Mouse (Mus musculus) hindlimb bud, embryonic 11.5 days (tissue): Measurements from ENCODE around the gene Rbm44.

Experiments
- DNase-seq: peaks from one replicate; pipeline ENCODE4 v3.0.0-alpha.2; 2012; ENCODE audit warnings: low read depth, low spot score; ENCODE audit errors: extremely low spot score

The Rbm44 gene

DNA sequence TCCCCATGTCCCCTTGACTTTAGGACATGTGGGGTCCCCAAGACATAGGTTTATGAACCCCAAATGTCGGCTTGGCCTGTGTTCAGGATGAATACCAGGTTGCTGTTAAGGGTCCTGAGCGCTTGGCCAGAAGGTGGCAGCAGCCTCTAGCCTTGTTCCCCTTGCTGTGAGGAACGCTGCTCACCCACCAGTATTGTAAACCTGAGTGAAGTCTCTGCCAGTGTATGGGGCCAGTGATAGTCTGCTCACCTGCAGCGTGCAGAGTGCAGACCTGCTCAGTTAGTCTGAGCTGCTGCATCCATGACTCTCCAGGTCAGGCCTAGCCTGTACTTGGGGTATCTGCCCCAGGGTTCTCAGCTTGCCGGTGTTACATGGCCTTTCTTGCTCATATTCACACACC, 34.2 kb downstream of the Rbm44 start:
- DNase-seq: no peak

GRCm38 (mm10) chr1:91179533-91180173, 34.8 kb downstream of the Rbm44 start, which contains the start of gene Ramp1:
Gene Ramp1, plus strand, starts transcription at chr1:91179822.
- no peak for DNase-seq

DNA sequence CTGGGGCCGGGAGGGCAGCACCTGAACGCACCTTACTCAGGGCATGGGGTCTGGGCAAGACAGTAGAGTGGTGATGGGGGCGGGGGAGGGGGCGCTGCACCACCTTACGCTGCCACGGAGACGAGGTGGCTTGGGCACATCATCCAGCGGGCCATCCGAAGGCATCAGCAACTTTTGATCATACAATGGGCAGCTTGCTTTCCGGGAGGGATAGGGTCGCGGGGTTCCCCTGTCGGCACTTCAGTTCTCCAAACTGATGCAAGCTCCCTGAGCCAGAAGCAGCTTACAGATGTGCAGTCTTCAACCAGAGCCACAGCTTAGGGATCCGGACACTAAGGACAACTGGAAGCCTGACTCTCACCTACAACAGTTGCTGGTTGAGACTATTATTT, 35.3 kb downstream of the Rbm44 start:
- DNase-seq: no peak

DNA sequence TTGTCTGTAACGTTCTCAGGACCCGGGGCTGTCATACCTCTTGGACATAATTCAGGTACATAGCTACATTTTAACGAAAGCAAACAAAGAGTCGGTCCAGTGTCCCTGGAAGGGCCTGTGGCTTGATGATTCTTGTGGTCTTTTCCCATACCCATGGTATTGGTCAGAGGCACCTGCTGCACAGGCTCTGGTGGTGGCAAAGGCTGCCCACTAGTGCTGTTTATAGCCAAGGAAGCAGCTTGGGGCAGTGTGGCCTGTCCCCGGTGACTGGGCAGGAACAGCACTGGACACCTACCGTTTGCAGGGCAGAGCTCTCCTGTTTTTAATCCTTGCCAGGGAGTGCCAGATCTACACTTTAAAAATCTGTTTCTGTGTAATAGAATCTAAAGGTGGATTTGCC, 35.8 kb downstream of the Rbm44 start:
- no peak for DNase-seq

- no peak for DNase-seq
These were observed 36.4 kb downstream of the Rbm44 start for GRCm38 (mm10) chr1:91181261-91181660.

DNA sequence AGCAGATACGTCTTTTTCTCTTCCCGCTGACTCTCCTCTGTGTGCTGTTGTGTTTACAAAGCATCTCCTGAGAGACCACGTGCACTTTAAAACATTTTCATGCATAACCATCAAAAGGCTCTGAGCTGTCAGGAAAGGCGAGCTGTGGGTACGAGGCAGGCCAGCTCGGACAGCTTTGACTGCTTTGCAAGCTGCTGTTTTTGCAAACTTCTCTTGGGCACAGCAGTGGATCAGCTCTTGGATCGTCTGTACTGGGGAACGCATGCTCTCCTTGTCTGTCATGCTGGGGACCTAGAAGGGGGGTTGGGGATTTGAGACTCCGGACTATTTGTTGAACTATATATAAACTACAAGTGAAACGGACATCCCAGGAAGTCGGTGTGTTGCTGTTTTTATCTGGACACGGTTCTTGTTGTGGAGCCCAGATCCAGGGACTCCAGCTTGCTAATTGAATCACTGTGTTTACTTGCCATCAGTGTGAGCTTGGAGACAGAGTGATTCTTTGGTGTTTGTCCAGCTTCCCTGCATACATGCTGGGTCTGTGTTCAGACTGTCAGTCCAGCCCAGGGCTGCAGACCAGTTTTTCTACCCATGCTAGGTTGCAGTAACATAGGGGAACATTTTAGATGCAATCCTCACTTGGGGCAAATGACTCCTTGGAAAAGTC, 37.0 kb downstream of the Rbm44 start:
- DNase-seq: no peak

DNA sequence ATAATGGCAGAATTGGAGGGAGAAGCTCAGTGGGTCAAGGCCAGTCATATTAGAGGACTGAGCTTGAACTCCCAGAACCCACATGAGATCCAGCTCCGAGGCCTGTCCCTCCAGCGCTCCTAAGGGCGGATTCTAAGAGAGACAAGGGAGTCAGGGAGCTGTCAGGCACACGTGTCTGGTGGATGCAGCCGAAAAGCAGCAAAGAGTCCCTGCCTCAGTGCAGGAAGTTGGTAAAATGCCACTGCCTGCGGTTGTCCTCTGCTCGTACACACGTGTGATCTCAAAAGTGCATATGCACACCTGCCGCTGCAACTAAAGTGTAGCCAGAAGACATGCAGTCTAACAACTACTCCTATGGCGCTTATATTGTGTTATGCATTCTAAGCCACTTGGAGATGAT, 38.4 kb downstream of the Rbm44 start:
- no peak for DNase-seq

GRCm38 (mm10) chr1:91186677-91187076, 41.8 kb downstream of the Rbm44 start:
- no peak for DNase-seq

GRCm38 (mm10) chr1:91187315-91187714, 42.4 kb downstream of the Rbm44 start:
- no peak for DNase-seq

DNA sequence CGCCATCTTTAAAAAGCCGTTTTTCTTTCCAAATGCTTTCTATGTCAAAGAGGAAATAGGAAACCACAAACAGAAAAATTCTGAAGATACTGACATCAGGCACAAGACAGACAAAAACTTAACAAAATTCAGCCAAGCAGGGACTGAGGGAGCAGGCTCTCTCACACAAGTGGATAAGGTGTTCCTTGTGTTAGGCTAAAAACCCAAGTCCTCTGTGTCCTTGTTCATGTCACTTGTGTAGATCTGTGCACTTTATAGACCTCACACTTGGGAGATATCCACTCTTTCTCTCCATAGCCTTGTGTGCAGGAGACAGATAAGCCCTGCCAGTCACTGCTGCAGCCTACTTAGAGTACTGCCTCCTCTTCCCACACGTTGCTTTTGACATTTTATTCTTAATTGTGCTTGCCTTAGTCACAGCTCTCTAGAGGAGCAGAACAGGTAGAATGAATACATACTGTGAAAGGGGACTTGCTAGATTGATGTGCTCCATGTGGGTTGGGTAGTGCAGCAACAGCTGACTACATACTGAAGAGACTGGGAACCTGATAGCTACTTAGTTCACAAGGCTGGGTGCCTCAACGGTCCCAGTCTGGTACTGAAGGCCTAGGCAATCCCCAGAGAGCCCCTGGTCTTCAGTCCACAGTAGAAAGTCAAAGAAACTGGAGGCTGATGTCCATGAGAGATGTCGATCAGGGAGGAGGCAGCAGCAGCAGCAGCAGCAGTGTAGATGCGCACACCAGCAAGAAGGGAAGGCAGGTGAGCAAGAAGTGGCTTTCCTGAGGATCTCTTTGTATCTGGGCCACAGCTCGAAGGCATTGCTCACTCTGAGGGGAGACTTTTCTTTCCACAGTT, 43.1 kb downstream of the Rbm44 start:
- no peak for DNase-seq

- no peak for DNase-seq
These were observed 44.1 kb downstream of the Rbm44 start for GRCm38 (mm10) chr1:91188851-91189460.

DNA sequence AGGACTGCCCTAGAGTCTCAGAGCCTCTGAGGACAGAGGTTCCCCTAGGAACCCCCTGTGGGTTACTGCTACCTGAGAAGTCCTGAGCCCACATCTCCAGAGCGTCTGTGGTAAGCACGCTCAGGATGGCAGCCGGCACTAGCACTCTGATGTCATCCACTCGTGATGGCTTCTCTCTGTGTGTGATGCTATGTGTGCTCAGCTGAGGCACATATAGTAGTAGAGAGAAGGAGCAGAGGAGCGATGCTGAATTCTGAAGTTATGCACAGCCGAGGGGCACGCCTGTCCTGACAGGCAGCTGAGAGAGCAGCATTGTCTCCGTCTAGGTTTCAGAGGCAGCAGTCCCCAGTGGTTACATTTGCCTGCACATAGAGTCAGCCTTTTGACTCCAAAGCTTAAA, 47.3 kb downstream of the Rbm44 start:
- no peak for DNase-seq

GRCm38 (mm10) chr1:91193242-91193641, 48.4 kb downstream of the Rbm44 start:
- no peak for DNase-seq

DNA sequence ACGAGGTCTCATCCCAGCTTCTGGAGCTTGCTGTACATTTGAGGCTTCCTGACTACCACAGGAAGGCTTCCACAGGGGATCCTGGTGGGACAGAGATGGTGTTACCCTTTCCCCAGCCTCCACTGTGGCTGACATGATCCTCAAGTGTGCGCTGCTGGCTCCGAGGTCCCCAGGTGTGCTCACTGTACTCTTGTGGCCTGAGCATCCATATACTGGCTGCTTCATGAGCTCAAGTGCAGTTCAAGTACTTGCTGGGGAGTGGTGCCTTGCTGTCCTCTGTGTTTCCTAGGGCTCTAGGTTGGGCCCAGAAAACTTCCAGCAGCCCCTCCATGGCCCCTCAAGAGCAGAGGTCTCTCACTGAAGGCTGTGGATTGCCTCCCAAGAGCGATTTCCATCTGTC, 48.8 kb downstream of the Rbm44 start:
- DNase-seq: no peak

- no peak for DNase-seq
These were observed 54.9 kb downstream of the Rbm44 start for GRCm38 (mm10) chr1:91199793-91200192.

- DNase-seq: no peak
These were observed 56.2 kb downstream of the Rbm44 start for GRCm38 (mm10) chr1:91201122-91201521.

DNA sequence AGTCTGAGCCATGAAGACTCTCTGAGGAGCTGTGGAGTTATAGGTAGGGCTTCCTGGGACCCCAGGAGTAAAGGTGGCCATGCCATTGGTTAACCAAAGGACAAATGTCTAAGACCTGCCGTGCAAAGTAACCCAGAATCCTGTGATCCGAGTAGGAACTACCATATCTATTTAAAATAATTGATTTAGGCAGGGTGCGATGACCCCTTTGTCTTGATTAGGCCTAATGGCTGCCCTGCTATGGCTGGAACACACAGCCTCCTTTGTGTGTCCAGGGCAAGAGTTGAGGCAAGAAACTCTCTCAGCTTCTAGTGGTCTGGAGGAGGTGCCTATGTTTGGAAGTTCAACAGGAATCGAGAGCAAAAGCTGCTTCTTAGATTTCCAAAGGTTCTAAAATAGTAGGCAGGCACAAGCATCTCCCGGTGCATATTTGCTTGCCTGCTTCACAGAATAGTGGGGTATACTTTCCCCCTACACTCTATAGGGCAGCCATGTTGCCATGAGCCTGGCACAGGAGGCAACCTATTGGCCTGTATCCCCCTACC, 59.4 kb downstream of the Rbm44 start:
- no peak for DNase-seq

GRCm38 (mm10) chr1:91205651-91206050, 60.8 kb downstream of the Rbm44 start:
- no peak for DNase-seq

- no peak for DNase-seq
These were observed 61.4 kb downstream of the Rbm44 start for GRCm38 (mm10) chr1:91206336-91206735.

GRCm38 (mm10) chr1:91206873-91207272, 62.0 kb downstream of the Rbm44 start:
- no peak for DNase-seq
